Mouse (Mus musculus): ENCODE measurements around the gene Gab1. TPM values are rescaled to one million over a fixed set of nuclear protein-coding genes. Genes with fewer than 3 reads are reported as not detected.

The Gab1 gene
- polyA plus RNA-seq, 1 experiment from 2014 or later: 14.4 TPM

GRCm38 (mm10) chr8:80865181-80865784 lies 15.0 kb downstream of the Gab1 start:
- Histone ChIP-seq H3K79me2 (ENCODE audit: inconsistent target) (peaks cover 7% of the 10 kb centered on the region; the same call in 1 of the 2 replicates), H3K27ac (no peak overlapping the region), H3K4me3 (ENCODE audit: inconsistent target) (no peak overlapping the region), H3K36me3 (ENCODE audit: inconsistent target) (no peaks in the 10 kb centered on the region)
- WGBS (ENCODE audit: missing documents): 86% methylated on average over 8 of the region's 8 CpGs

GRCm38 (mm10) chr8:80863393-80863792 lies 16.9 kb downstream of the Gab1 start:
- 100% methylated on average over 4 of the region's 5 CpGs for WGBS (ENCODE audit: missing documents)
- H3K4me3 ChIP-seq (ENCODE audit: inconsistent target): no peak overlapping the region
- H3K36me3 ChIP-seq (ENCODE audit: inconsistent target): no peaks in the 10 kb centered on the region
- H3K27ac ChIP-seq: no peak overlapping the region
- peaks cover 7% of the 10 kb centered on the region; the same call in 1 of the 2 replicates for H3K79me2 ChIP-seq (ENCODE audit: inconsistent target)

- WGBS (ENCODE audit: missing documents): 95% methylated on average over 19 of the region's 26 CpGs
Observed at GRCm38 (mm10) chr8:80859180-80859775, 21.0 kb downstream of the Gab1 start.

GRCm38 (mm10) chr8:80857851-80858367 lies 22.4 kb downstream of the Gab1 start:
- H3K4me3 ChIP-seq (ENCODE audit: inconsistent target): no peak overlapping the region
- H3K27ac ChIP-seq: no peak overlapping the region
- WGBS (ENCODE audit: missing documents): 92% methylated on average over 12 of the region's 12 CpGs
- no peaks in the 10 kb centered on the region for H3K36me3 ChIP-seq (ENCODE audit: inconsistent target)
- H3K79me2 ChIP-seq (ENCODE audit: inconsistent target): no peaks in the 10 kb centered on the region

More at GRCm38 (mm10) chr8:80859180-80859775, 21.0 kb downstream of the Gab1 start:
- H3K36me3 ChIP-seq (ENCODE audit: inconsistent target): no peaks in the 10 kb centered on the region
- H3K4me3 ChIP-seq (ENCODE audit: inconsistent target): no peak overlapping the region
- no peak overlapping the region for H3K27ac ChIP-seq
- no peaks in the 10 kb centered on the region; the same call in 1 of the 2 replicates for H3K79me2 ChIP-seq (ENCODE audit: inconsistent target)

DNA sequence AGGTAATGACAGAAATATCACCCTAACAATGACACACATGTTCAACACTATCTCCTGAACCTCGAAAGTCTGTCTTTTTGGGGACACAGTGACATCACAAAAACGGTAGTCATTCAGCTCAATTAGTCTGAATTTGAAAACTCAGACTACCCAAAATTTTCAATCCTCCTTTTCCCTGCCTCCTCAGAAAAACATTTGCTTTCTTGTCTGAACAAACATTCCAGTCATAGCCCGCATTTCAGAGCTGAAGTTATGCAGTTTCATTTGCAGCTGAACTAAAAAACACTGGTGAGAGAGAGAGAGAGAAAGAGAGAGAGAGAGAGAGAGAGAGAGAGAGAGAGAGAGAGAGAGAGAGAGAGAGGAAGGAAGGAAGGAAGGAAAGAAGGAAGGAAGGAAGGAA lies 23.2 kb downstream of the Gab1 start:
- no peak overlapping the region for H3K27ac ChIP-seq
- H3K4me3 ChIP-seq (ENCODE audit: inconsistent target): no peak overlapping the region
- H3K36me3 ChIP-seq (ENCODE audit: inconsistent target): no peaks in the 10 kb centered on the region
- WGBS (ENCODE audit: missing documents): 80% methylated on average over 3 of the region's 3 CpGs
- no peaks in the 10 kb centered on the region for H3K79me2 ChIP-seq (ENCODE audit: inconsistent target)

DNA sequence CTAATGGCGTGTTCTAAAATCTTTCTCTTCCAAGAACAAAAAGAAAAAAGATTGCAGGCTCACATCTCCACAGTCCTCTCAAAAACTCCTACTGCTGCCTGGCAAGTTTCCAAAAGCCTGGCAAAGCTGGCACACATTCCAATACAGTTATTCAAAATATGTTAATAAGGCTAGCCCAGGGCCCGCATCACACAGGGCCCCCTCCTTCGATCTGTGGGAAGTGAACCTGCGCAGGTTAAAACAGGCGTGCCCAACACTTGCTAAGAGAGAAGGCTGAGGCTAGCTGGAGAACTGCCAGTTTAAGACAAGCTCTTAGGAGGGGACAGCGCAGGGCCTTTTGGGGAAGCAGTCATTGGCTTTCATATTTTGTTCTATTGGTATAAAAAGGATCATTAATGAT lies 23.7 kb downstream of the Gab1 start:
- no peak overlapping the region for H3K4me3 ChIP-seq (ENCODE audit: inconsistent target)
- no peaks in the 10 kb centered on the region for H3K79me2 ChIP-seq (ENCODE audit: inconsistent target)
- WGBS (ENCODE audit: missing documents): 71% methylated on average over 6 of the region's 6 CpGs
- H3K36me3 ChIP-seq (ENCODE audit: inconsistent target): no peaks in the 10 kb centered on the region
- H3K27ac ChIP-seq: no peak overlapping the region

DNA sequence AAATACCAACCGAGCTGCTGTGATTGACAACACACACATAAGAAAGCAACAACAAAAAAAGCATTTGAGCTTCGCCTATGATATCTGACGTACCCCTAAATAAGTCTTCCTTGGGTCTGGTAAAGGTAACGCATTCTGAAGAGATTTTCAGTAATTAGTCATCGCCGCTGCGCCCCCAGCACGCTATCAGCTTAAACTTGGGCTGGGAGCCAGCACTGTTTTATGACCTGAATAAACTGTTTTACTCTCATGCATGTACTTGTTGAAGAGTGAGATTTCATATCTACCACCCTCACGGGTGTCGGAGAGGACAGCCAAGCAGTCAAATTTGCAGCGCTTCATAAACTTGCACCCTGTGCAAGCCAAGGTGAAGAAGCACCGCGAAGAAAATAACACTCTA lies 26.7 kb downstream of the Gab1 start:
- Histone ChIP-seq H3K36me3 (ENCODE audit: inconsistent target) (no peaks in the 10 kb centered on the region), H3K27ac (no peak overlapping the region), H3K79me2 (ENCODE audit: inconsistent target) (no peaks in the 10 kb centered on the region; the same call in 1 of the 2 replicates), H3K4me3 (ENCODE audit: inconsistent target) (no peak overlapping the region)
- WGBS (ENCODE audit: missing documents): 98% methylated on average over 13 of the region's 13 CpGs

- 89% methylated on average over 6 of the region's 6 CpGs for WGBS (ENCODE audit: missing documents)
- Histone ChIP-seq H3K27ac (no peak overlapping the region), H3K79me2 (ENCODE audit: inconsistent target) (no peaks in the 10 kb centered on the region; the same call in 1 of the 2 replicates), H3K4me3 (ENCODE audit: inconsistent target) (no peak overlapping the region), H3K36me3 (ENCODE audit: inconsistent target) (no peaks in the 10 kb centered on the region)
Observed at GRCm38 (mm10) chr8:80853208-80853607, 27.1 kb downstream of the Gab1 start.

DNA sequence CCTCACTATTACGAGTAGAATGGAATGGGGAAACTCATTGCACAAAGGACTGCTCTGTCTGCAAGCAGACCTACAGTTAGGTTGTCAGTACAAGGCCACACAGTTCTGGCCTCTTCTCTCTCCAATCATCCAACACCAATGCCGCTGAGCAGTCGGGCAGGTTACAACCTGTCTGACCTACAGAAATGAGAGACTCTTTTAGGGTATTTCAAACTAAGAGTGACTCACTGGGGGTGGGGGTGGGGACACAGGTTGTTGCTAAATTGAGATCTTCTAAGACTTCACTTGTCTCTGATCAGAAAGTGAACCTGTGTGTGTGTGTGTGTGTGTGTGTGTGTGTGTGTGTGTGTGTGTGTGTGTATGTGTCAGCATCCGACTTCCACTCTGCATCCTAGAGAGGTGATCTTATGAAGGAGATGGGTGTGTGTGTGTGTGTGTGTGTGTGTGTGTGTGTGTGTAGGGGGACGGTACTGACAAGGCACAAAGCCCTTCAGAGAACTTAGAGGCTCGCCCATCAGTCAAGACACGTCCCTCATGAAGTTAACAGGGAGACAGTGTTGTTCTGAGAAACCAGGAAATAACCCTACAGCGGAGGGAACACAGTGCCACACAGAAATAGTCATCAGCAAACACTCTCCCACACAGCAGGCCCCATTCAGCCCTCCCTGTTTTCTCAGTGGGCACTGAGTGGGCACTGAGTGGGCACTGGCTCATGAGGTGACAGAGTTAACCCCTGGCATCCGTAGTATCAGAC lies 27.7 kb downstream of the Gab1 start:
- Histone ChIP-seq H3K36me3 (ENCODE audit: inconsistent target) (no peaks in the 10 kb centered on the region), H3K27ac (no peak overlapping the region), H3K79me2 (ENCODE audit: inconsistent target) (no peaks in the 10 kb centered on the region; the same call in 1 of the 2 replicates), H3K4me3 (ENCODE audit: inconsistent target) (no peak overlapping the region)
- WGBS (ENCODE audit: missing documents): 88% methylated on average over 8 of the region's 9 CpGs

- H3K4me3 ChIP-seq (ENCODE audit: inconsistent target): no peak overlapping the region
- H3K79me2 ChIP-seq (ENCODE audit: inconsistent target): no peaks in the 10 kb centered on the region; the same call in 1 of the 2 replicates
- no peak overlapping the region for H3K27ac ChIP-seq
- no peaks in the 10 kb centered on the region for H3K36me3 ChIP-seq (ENCODE audit: inconsistent target)
- WGBS (ENCODE audit: missing documents): 78% methylated on average over 6 of the region's 6 CpGs
Observed at GRCm38 (mm10) chr8:80851648-80852047, 28.7 kb downstream of the Gab1 start.

GRCm38 (mm10) chr8:80850013-80850412 lies 30.3 kb downstream of the Gab1 start:
- no peaks in the 10 kb centered on the region for H3K36me3 ChIP-seq (ENCODE audit: inconsistent target)
- WGBS (ENCODE audit: missing documents): 95% methylated on average over 4 of the region's 4 CpGs
- H3K79me2 ChIP-seq (ENCODE audit: inconsistent target): no peaks in the 10 kb centered on the region; the same call in 1 of the 2 replicates
- no peak overlapping the region for H3K4me3 ChIP-seq (ENCODE audit: inconsistent target)
- H3K27ac ChIP-seq: no peak overlapping the region

- 97% methylated on average over 5 of the region's 11 CpGs for WGBS (ENCODE audit: missing documents)
- H3K79me2 ChIP-seq (ENCODE audit: inconsistent target): no peaks in the 10 kb centered on the region; the same call in 1 of the 2 replicates
- no peak overlapping the region for H3K27ac ChIP-seq
- H3K4me3 ChIP-seq (ENCODE audit: inconsistent target): no peak overlapping the region
- no peaks in the 10 kb centered on the region for H3K36me3 ChIP-seq (ENCODE audit: inconsistent target)
Observed at GRCm38 (mm10) chr8:80848631-80849030, 31.7 kb downstream of the Gab1 start.

DNA sequence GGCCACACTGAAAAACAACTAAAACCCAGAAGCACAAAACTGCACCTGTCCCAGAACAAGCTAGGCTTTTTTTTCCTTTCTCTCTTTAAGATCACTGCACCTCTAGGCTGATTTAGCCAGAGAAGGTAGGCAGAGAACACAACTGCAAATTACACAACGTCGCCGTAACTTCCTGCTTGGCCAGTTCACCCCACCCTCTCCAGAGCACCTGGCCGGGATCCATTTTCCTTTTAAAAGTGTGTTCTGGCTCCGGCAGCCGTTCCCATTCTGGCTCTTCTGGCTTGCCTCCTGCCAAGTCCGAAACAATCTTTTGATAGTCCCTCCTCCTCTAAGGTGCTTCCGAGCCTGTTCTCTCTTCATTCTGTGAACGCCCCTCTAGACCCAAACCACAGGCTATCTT lies 32.4 kb downstream of the Gab1 start:
- Histone ChIP-seq H3K36me3 (ENCODE audit: inconsistent target) (no peaks in the 10 kb centered on the region), H3K79me2 (ENCODE audit: inconsistent target) (no peaks in the 10 kb centered on the region; the same call in 1 of the 2 replicates), H3K27ac (no peak overlapping the region), H3K4me3 (ENCODE audit: inconsistent target) (no peak overlapping the region)
- 68% methylated on average over 9 of the region's 9 CpGs for WGBS (ENCODE audit: missing documents)

GRCm38 (mm10) chr8:80845284-80845683 lies 35.0 kb downstream of the Gab1 start:
- Histone ChIP-seq H3K79me2 (ENCODE audit: inconsistent target) (no peaks in the 10 kb centered on the region; the same call in 1 of the 2 replicates), H3K36me3 (ENCODE audit: inconsistent target) (no peaks in the 10 kb centered on the region), H3K4me3 (ENCODE audit: inconsistent target) (no peak overlapping the region), H3K27ac (no peak overlapping the region)
- WGBS (ENCODE audit: missing documents): 92% methylated on average over 13 of the region's 13 CpGs
